Mouse (Mus musculus): ENCODE results near the gene Evx2. TPM values are rescaled to one million over a fixed set of nuclear protein-coding genes. Genes with fewer than 3 reads are reported as not detected.

Evx2 gene
- polyA plus RNA-seq, 1 experiment from 2014 or later = not detected

GRCm38 (mm10) chr2:74658667-74659371, 538 bp downstream of the Evx2 start:
- ATAC-seq (ENCODE audit: insufficient number of reproducible peaks, low FRiP score, low TSS enrichment, low read depth) = no peak
- H3K27me3 ChIP-seq = peaks cover 95% of the 10 kb centered on the region
- 3% methylated on average over 47 of the region's 47 CpGs for WGBS
- no peak overlapping the region for H3K27ac ChIP-seq (replicated peaks)
- no peak overlapping the region for H3K9ac ChIP-seq
- H3K4me2 ChIP-seq (replicated peaks) = peak overlapping the region; percentile 15; the same call in 1 of the 2 replicates
- peak overlapping the region; percentile 12; the same call in 1 of the 2 replicates for H3K4me3 ChIP-seq (replicated peaks)
- no peaks in the 10 kb centered on the region for H3K9me3 ChIP-seq (replicated peaks)
- H3K36me3 ChIP-seq = no peaks in the 10 kb centered on the region
- H3K4me1 ChIP-seq = peaks cover 34% of the 10 kb centered on the region

- ATAC-seq (ENCODE audit: insufficient number of reproducible peaks, low FRiP score, low TSS enrichment, low read depth) = no peak
- Histone ChIP-seq H3K9me3 (replicated peaks) (no peaks in the 10 kb centered on the region), H3K27me3 (peaks cover 91% of the 10 kb centered on the region), H3K4me2 (replicated peaks) (peak overlapping the region; percentile 29), H3K36me3 (no peaks in the 10 kb centered on the region), H3K27ac (replicated peaks) (no peak overlapping the region), H3K4me3 (replicated peaks) (peak overlapping the region; percentile 21; the same call in 1 of the 2 replicates), H3K4me1 (peaks cover 34% of the 10 kb centered on the region), H3K9ac (no peak overlapping the region)
- WGBS = 2% methylated on average over 15 of the region's 15 CpGs
Measured at GRCm38 (mm10) chr2:74658024-74658666, 1.2 kb downstream of the Evx2 start.

- Histone ChIP-seq H3K9ac (no peak overlapping the region), H3K4me3 (replicated peaks) (peak overlapping the region; percentile 21; the same call in 1 of the 2 replicates), H3K9me3 (replicated peaks) (no peaks in the 10 kb centered on the region), H3K27me3 (peaks cover 86% of the 10 kb centered on the region), H3K27ac (replicated peaks) (no peak overlapping the region), H3K36me3 (no peaks in the 10 kb centered on the region), H3K4me1 (peaks cover 34% of the 10 kb centered on the region), H3K4me2 (replicated peaks) (peak overlapping the region; percentile 29)
- no peak for ATAC-seq (ENCODE audit: insufficient number of reproducible peaks, low FRiP score, low TSS enrichment, low read depth)
- 3% methylated on average over 62 of the region's 62 CpGs for whole genome bisulfite sequencing
Measured at GRCm38 (mm10) chr2:74657251-74658023, 1.9 kb downstream of the Evx2 start.

GRCm38 (mm10) chr2:74656632-74657021, 2.7 kb downstream of the Evx2 start:
- no peak for ATAC-seq (ENCODE audit: insufficient number of reproducible peaks, low FRiP score, low TSS enrichment, low read depth)
- H3K9me3 ChIP-seq (replicated peaks) = no peaks in the 10 kb centered on the region
- no peak overlapping the region for H3K4me2 ChIP-seq (replicated peaks)
- WGBS = 2% methylated on average over 4 of the region's 4 CpGs
- H3K4me1 ChIP-seq = peaks cover 32% of the 10 kb centered on the region
- no peaks in the 10 kb centered on the region for H3K36me3 ChIP-seq
- no peak overlapping the region for H3K27ac ChIP-seq (replicated peaks)
- H3K27me3 ChIP-seq = peaks cover 86% of the 10 kb centered on the region
- no peak overlapping the region for H3K4me3 ChIP-seq (replicated peaks)
- no peak overlapping the region for H3K9ac ChIP-seq

- H3K4me2 ChIP-seq (replicated peaks) = peak overlapping the region; percentile 57
- peaks cover 86% of the 10 kb centered on the region for H3K27me3 ChIP-seq
- ATAC-seq (ENCODE audit: insufficient number of reproducible peaks, low FRiP score, low TSS enrichment, low read depth) = no peak
- H3K27ac ChIP-seq (replicated peaks) = no peak overlapping the region
- H3K4me1 ChIP-seq = peaks cover 29% of the 10 kb centered on the region
- H3K9ac ChIP-seq = no peak overlapping the region
- no peaks in the 10 kb centered on the region for H3K9me3 ChIP-seq (replicated peaks)
- H3K36me3 ChIP-seq = no peaks in the 10 kb centered on the region
- WGBS = under 1% methylated on average over 69 of the region's 69 CpGs
- H3K4me3 ChIP-seq (replicated peaks) = peak overlapping the region; percentile 37
Measured at GRCm38 (mm10) chr2:74655821-74656631, 3.3 kb downstream of the Evx2 start.

GRCm38 (mm10) chr2:74655420-74655781, 4.0 kb downstream of the Evx2 start:
- Histone ChIP-seq H3K4me1 (peaks cover 24% of the 10 kb centered on the region), H3K4me2 (replicated peaks) (peak overlapping the region; percentile 57), H3K9me3 (replicated peaks) (no peaks in the 10 kb centered on the region), H3K36me3 (no peaks in the 10 kb centered on the region), H3K27ac (replicated peaks) (no peak overlapping the region), H3K4me3 (replicated peaks) (peak overlapping the region; percentile 37), H3K27me3 (peaks cover 86% of the 10 kb centered on the region), H3K9ac (no peak overlapping the region)
- WGBS = 0% methylated on average over 29 of the region's 47 CpGs
- ATAC-seq (ENCODE audit: insufficient number of reproducible peaks, low FRiP score, low TSS enrichment, low read depth) = no peak

- Histone ChIP-seq H3K36me3 (no peaks in the 10 kb centered on the region), H3K27me3 (peaks cover 88% of the 10 kb centered on the region), H3K4me2 (replicated peaks) (no peak overlapping the region; the same call in 1 of the 2 replicates), H3K27ac (replicated peaks) (no peak overlapping the region), H3K9me3 (replicated peaks) (no peaks in the 10 kb centered on the region), H3K4me3 (replicated peaks) (no peak overlapping the region; the same call in 1 of the 2 replicates), H3K4me1 (peaks cover 24% of the 10 kb centered on the region), H3K9ac (no peak overlapping the region)
- 7% methylated on average over 20 of the region's 20 CpGs for WGBS
- ATAC-seq (ENCODE audit: insufficient number of reproducible peaks, low FRiP score, low TSS enrichment, low read depth) = no peak
Measured at GRCm38 (mm10) chr2:74654743-74655419, 4.5 kb downstream of the Evx2 start.

- Histone ChIP-seq H3K36me3 (no peaks in the 10 kb centered on the region), H3K4me2 (replicated peaks) (no peak overlapping the region), H3K9me3 (replicated peaks) (no peaks in the 10 kb centered on the region), H3K27me3 (peaks cover 88% of the 10 kb centered on the region), H3K27ac (replicated peaks) (no peak overlapping the region), H3K4me1 (peaks cover 21% of the 10 kb centered on the region), H3K9ac (no peak overlapping the region), H3K4me3 (replicated peaks) (no peak overlapping the region)
- no peak for ATAC-seq (ENCODE audit: insufficient number of reproducible peaks, low FRiP score, low TSS enrichment, low read depth)
- WGBS = 14% methylated on average over 17 of the region's 17 CpGs
Measured at GRCm38 (mm10) chr2:74653781-74654535, 5.4 kb downstream of the Evx2 start.

GRCm38 (mm10) chr2:74652996-74653340, 6.4 kb downstream of the Evx2 start:
- peaks cover 88% of the 10 kb centered on the region for H3K27me3 ChIP-seq
- WGBS = 39% methylated on average over 2 of the region's 2 CpGs

More at GRCm38 (mm10) chr2:74652996-74653340, 6.4 kb downstream of the Evx2 start:
- H3K36me3 ChIP-seq = no peaks in the 10 kb centered on the region
- H3K9ac ChIP-seq = no peak overlapping the region
- H3K4me1 ChIP-seq = peaks cover 15% of the 10 kb centered on the region
- ATAC-seq (ENCODE audit: insufficient number of reproducible peaks, low FRiP score, low TSS enrichment, low read depth) = no peak
- H3K4me2 ChIP-seq (replicated peaks) = no peak overlapping the region
- H3K27ac ChIP-seq (replicated peaks) = no peak overlapping the region
- H3K4me3 ChIP-seq (replicated peaks) = no peak overlapping the region
- no peaks in the 10 kb centered on the region for H3K9me3 ChIP-seq (replicated peaks)

Data from embryonic facial prominence, embryonic 15.5 days (tissue).